Mouse (Mus musculus): ENCODE measurements around the gene Hnf1b. TPM values are rescaled to one million over a fixed set of nuclear protein-coding genes. Genes with fewer than 3 reads are reported as not detected.

Gene Hnf1b
- polyA plus RNA-seq, 1 experiment from 2014 or later, result 0.25 TPM

DNA sequence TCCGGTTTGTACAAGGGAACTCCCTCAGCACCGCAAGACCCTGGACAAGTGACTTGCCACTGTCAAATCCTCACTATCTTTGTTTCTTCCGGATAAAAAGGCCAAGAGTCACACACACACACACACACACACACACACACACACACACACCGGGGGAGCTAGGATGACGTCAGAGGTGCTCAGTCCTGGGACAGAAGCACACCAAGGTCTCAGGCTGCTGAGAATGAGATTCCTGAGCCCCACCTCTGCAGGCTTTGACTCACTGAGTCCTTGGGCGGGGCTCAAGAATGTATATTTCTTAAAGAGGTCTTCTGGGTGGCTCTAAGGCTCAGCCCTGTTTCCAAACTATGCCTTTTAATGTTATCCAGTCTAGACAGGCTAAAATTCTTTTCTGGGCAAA, 41.5 kb downstream of the Hnf1b start:
- Histone ChIP-seq H3K36me3 (ENCODE audit: control insufficient read depth, insufficient read depth, low read length) (no peaks in the 10 kb centered on the region), H3K4me1 (ENCODE audit: control insufficient read depth, insufficient read depth, low read length) (no peaks in the 10 kb centered on the region), H3K9ac (ENCODE audit: low read length) (no peak overlapping the region), H3K9me3 (ENCODE audit: control insufficient read depth, low read length) (no peaks in the 10 kb centered on the region), H3K4me2 (ENCODE audit: low read depth, severe bottlenecking) (no peak overlapping the region), H3K27me3 (ENCODE audit: control insufficient read depth, insufficient read depth, low read length) (no peaks in the 10 kb centered on the region), H3K27ac (replicated peaks; ENCODE audit: low read depth, low read length) (no peak overlapping the region), H3K4me3 (ENCODE audit: low read depth, low read length) (no peak overlapping the region)
- ATAC-seq (ENCODE audit: insufficient number of reproducible peaks, low FRiP score, low TSS enrichment, low read depth) (no peak), DNase-seq (ENCODE audit: low spot score) (no peak)
- 70% methylated on average over 6 of the region's 6 CpGs for WGBS

DNA sequence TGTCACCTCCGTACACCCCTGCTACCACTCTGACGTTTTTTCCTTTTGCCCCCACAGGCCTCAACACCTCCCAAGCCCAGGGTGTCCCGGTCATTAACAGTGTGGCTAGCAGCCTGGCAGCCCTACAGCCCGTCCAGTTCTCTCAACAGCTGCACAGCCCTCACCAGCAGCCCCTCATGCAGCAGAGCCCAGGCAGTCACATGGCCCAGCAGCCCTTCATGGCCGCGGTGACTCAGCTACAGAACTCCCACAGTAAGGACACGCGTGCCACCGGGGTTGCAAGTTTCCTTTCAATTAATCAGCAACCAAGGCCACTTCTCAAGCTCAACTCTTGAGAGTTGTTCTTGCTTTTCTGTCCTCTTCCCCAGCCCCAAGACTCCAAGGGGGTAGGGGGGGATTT, 43.5 kb downstream of the Hnf1b start:
- no peaks in the 10 kb centered on the region for H3K27me3 ChIP-seq (ENCODE audit: control insufficient read depth, insufficient read depth, low read length)
- DNase-seq (ENCODE audit: low spot score) (no peak), ATAC-seq (ENCODE audit: insufficient number of reproducible peaks, low FRiP score, low TSS enrichment, low read depth) (no peak)
- H3K36me3 ChIP-seq (ENCODE audit: control insufficient read depth, insufficient read depth, low read length), result no peaks in the 10 kb centered on the region
- H3K9ac ChIP-seq (ENCODE audit: low read length), result no peak overlapping the region
- no peak overlapping the region for H3K27ac ChIP-seq (replicated peaks; ENCODE audit: low read depth, low read length)
- no peak overlapping the region for H3K4me3 ChIP-seq (ENCODE audit: low read depth, low read length)
- no peaks in the 10 kb centered on the region for H3K4me1 ChIP-seq (ENCODE audit: control insufficient read depth, insufficient read depth, low read length)
- no peak overlapping the region for H3K4me2 ChIP-seq (ENCODE audit: low read depth, severe bottlenecking)
- no peaks in the 10 kb centered on the region for H3K9me3 ChIP-seq (ENCODE audit: control insufficient read depth, low read length)
- WGBS, result 74% methylated on average over 9 of the region's 9 CpGs

DNA sequence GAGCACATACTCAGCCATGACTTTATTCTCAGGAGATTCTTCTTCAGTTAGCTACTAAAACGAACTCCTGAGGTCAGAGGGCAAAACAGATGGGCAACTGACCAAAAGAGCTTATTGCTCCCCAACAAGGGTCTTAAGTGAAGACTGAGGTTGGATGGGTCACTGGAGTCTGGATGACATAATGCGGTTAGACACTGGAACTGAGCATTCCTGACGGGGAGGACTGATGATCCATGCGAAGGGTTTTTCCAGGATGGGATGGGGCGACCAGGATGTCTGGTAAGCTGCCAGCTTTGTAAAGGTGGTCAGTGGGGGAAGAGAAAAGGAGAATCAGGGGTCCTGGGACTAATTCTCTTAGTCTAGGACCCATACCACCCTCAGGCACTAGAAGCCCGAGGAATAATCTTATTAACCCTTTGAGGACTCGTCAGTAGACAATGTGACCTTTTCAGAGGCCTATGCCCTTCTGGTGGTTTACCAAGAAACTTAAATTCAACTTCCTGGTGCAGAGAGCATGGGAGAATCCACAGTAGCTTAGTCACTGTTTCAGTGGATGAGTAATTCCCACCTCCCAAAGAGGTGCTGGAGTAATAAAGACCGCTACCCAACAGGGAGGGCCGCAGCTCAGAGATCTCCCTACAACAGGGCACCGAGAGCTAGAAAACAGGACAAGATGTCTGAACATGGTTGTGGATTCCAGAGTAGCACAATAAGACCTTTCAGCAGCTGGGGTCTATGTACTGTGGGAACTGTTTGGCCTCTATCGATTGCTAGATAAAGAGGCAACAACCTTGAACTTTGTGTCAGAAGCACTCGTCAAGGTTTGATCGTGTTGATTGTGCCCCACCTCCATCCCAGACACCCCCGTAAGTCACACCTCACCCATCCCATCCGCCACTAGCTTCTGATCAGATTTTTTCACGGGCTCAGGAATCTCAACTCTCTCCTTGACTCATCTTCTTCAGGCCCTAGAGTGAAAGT, 46.9 kb downstream of the Hnf1b start:
- Histone ChIP-seq H3K36me3 (ENCODE audit: control insufficient read depth, insufficient read depth, low read length) (no peaks in the 10 kb centered on the region), H3K4me3 (ENCODE audit: low read depth, low read length) (no peak overlapping the region), H3K9ac (ENCODE audit: low read length) (no peak overlapping the region), H3K27ac (replicated peaks; ENCODE audit: low read depth, low read length) (no peak overlapping the region), H3K4me1 (ENCODE audit: control insufficient read depth, insufficient read depth, low read length) (no peaks in the 10 kb centered on the region), H3K4me2 (ENCODE audit: low read depth, severe bottlenecking) (no peak overlapping the region), H3K9me3 (ENCODE audit: control insufficient read depth, low read length) (no peaks in the 10 kb centered on the region), H3K27me3 (ENCODE audit: control insufficient read depth, insufficient read depth, low read length) (no peaks in the 10 kb centered on the region)
- no peak for ATAC-seq (ENCODE audit: insufficient number of reproducible peaks, low FRiP score, low TSS enrichment, low read depth)
- 84% methylated on average over 16 of the region's 16 CpGs for WGBS
- DNase-seq (ENCODE audit: low spot score), result no peak

DNA sequence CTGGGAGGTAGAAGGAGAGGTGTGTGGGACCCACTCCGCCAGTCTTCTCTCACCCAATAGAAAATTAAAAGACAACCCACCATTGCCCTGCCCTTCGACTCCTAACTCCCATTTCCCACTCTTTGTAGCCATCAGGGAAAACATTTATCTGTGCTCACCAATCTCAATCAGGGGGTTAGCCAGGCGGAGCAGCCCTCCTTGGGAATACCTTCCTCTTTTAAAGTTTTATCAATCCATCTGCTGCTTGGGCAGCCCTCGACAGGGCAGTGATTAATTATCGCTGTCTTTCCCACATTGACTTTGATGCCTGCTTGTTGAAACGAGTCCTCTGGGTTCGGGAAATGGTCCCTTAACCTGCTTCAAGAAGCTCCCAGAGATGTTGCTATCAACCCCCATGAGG, 47.7 kb downstream of the Hnf1b start:
- ATAC-seq (ENCODE audit: insufficient number of reproducible peaks, low FRiP score, low TSS enrichment, low read depth) (no peak), DNase-seq (ENCODE audit: low spot score) (no peak)
- Histone ChIP-seq H3K9me3 (ENCODE audit: control insufficient read depth, low read length) (no peaks in the 10 kb centered on the region), H3K4me2 (ENCODE audit: low read depth, severe bottlenecking) (no peak overlapping the region), H3K27me3 (ENCODE audit: control insufficient read depth, insufficient read depth, low read length) (no peaks in the 10 kb centered on the region), H3K4me1 (ENCODE audit: control insufficient read depth, insufficient read depth, low read length) (no peaks in the 10 kb centered on the region), H3K9ac (ENCODE audit: low read length) (no peak overlapping the region), H3K4me3 (ENCODE audit: low read depth, low read length) (no peak overlapping the region), H3K27ac (replicated peaks; ENCODE audit: low read depth, low read length) (no peak overlapping the region), H3K36me3 (ENCODE audit: control insufficient read depth, insufficient read depth, low read length) (no peaks in the 10 kb centered on the region)
- 53% methylated on average over 7 of the region's 7 CpGs for WGBS

- H3K27me3 ChIP-seq (ENCODE audit: control insufficient read depth, insufficient read depth, low read length), result no peaks in the 10 kb centered on the region
- no peak overlapping the region for H3K4me3 ChIP-seq (ENCODE audit: low read depth, low read length)
- no peak overlapping the region for H3K27ac ChIP-seq (replicated peaks; ENCODE audit: low read depth, low read length)
- no peak for DNase-seq (ENCODE audit: low spot score)
- H3K4me2 ChIP-seq (ENCODE audit: low read depth, severe bottlenecking), result no peak overlapping the region
- ATAC-seq (ENCODE audit: insufficient number of reproducible peaks, low FRiP score, low TSS enrichment, low read depth), result no peak
- no peaks in the 10 kb centered on the region for H3K9me3 ChIP-seq (ENCODE audit: control insufficient read depth, low read length)
- no peaks in the 10 kb centered on the region for H3K36me3 ChIP-seq (ENCODE audit: control insufficient read depth, insufficient read depth, low read length)
- WGBS, result 87% methylated on average over 3 of the region's 3 CpGs
- no peaks in the 10 kb centered on the region for H3K4me1 ChIP-seq (ENCODE audit: control insufficient read depth, insufficient read depth, low read length)
- no peak overlapping the region for H3K9ac ChIP-seq (ENCODE audit: low read length)
Observed at GRCm38 (mm10) chr11:83902812-83903211, 52.9 kb downstream of the Hnf1b start.

- H3K36me3 ChIP-seq (ENCODE audit: control insufficient read depth, insufficient read depth, low read length), result no peaks in the 10 kb centered on the region
- DNase-seq (ENCODE audit: low spot score) (no peak), ATAC-seq (ENCODE audit: insufficient number of reproducible peaks, low FRiP score, low TSS enrichment, low read depth) (no peak)
- WGBS, result 75% methylated on average over 5 of the region's 5 CpGs
- no peak overlapping the region for H3K9ac ChIP-seq (ENCODE audit: low read length)
- H3K9me3 ChIP-seq (ENCODE audit: control insufficient read depth, low read length), result no peaks in the 10 kb centered on the region
- H3K4me2 ChIP-seq (ENCODE audit: low read depth, severe bottlenecking), result no peak overlapping the region
- no peak overlapping the region for H3K4me3 ChIP-seq (ENCODE audit: low read depth, low read length)
- no peaks in the 10 kb centered on the region for H3K4me1 ChIP-seq (ENCODE audit: control insufficient read depth, insufficient read depth, low read length)
- no peaks in the 10 kb centered on the region for H3K27me3 ChIP-seq (ENCODE audit: control insufficient read depth, insufficient read depth, low read length)
- H3K27ac ChIP-seq (replicated peaks; ENCODE audit: low read depth, low read length), result no peak overlapping the region
Observed at GRCm38 (mm10) chr11:83905756-83906155, 55.9 kb downstream of the Hnf1b start.

- DNase-seq (ENCODE audit: low spot score), result no peak
- Histone ChIP-seq H3K27me3 (ENCODE audit: control insufficient read depth, insufficient read depth, low read length) (no peaks in the 10 kb centered on the region), H3K36me3 (ENCODE audit: control insufficient read depth, insufficient read depth, low read length) (no peaks in the 10 kb centered on the region), H3K4me3 (ENCODE audit: low read depth, low read length) (no peak overlapping the region), H3K4me1 (ENCODE audit: control insufficient read depth, insufficient read depth, low read length) (no peaks in the 10 kb centered on the region), H3K27ac (replicated peaks; ENCODE audit: low read depth, low read length) (no peak overlapping the region), H3K9me3 (ENCODE audit: control insufficient read depth, low read length) (no peaks in the 10 kb centered on the region), H3K9ac (ENCODE audit: low read length) (no peak overlapping the region), H3K4me2 (ENCODE audit: low read depth, severe bottlenecking) (no peak overlapping the region)
- no peak for ATAC-seq (ENCODE audit: insufficient number of reproducible peaks, low FRiP score, low TSS enrichment, low read depth)
- WGBS, result 50% methylated on average over 7 of the region's 7 CpGs
Observed at GRCm38 (mm10) chr11:83908376-83908775, 58.5 kb downstream of the Hnf1b start.

- whole genome bisulfite sequencing, result 23% methylated on average over 8 of the region's 8 CpGs
- ATAC-seq (ENCODE audit: insufficient number of reproducible peaks, low FRiP score, low TSS enrichment, low read depth) (no peak), DNase-seq (ENCODE audit: low spot score) (no peak)
- no peak overlapping the region for H3K4me2 ChIP-seq (ENCODE audit: low read depth, severe bottlenecking)
- H3K9me3 ChIP-seq (ENCODE audit: control insufficient read depth, low read length), result no peaks in the 10 kb centered on the region
- H3K27me3 ChIP-seq (ENCODE audit: control insufficient read depth, insufficient read depth, low read length), result no peaks in the 10 kb centered on the region
- no peak overlapping the region for H3K4me3 ChIP-seq (ENCODE audit: low read depth, low read length)
- H3K36me3 ChIP-seq (ENCODE audit: control insufficient read depth, insufficient read depth, low read length), result no peaks in the 10 kb centered on the region
- H3K9ac ChIP-seq (ENCODE audit: low read length), result no peak overlapping the region
- H3K4me1 ChIP-seq (ENCODE audit: control insufficient read depth, insufficient read depth, low read length), result no peaks in the 10 kb centered on the region
- no peak overlapping the region for H3K27ac ChIP-seq (replicated peaks; ENCODE audit: low read depth, low read length)
Observed at GRCm38 (mm10) chr11:83913824-83914311, 64.0 kb downstream of the Hnf1b start.
